Mouse (Mus musculus): ENCODE measurements around the gene Cdk5r1. TPM values are rescaled to one million over a fixed set of nuclear protein-coding genes. Genes with fewer than 3 reads are reported as not detected.
A peak's percentile ranks its signal among the peaks of the same experiment; 100 is the strongest.

The Cdk5r1 gene
- polyA plus RNA-seq, 1 experiment: 3.2 TPM

GRCm38 (mm10) chr11:80478694-80479412, 2.0 kb downstream of the Cdk5r1 start:
- peak overlapping the region; percentile 19 for H3K4me3 ChIP-seq (replicated peaks; ENCODE audit: control insufficient read depth, low read depth, low read length)
- WGBS: 76% methylated on average over 14 of the region's 14 CpGs
- peaks cover 3% of the 10 kb centered on the region for H3K4me1 ChIP-seq (ENCODE audit: control insufficient read depth, insufficient read depth, low read length)
- TF ChIP-seq POLR2A (IDR thresholded peaks at IDR 0.05; ENCODE audit: borderline replicate concordance, control insufficient read depth, low read depth, low read length): no peak
- TF ChIP-seq CTCF (IDR thresholded peaks at IDR 0.05; ENCODE audit: control insufficient read depth, insufficient read depth, low read length): no peak
- H3K27ac ChIP-seq (ENCODE audit: control insufficient read depth, insufficient read depth, low read depth, low read length, poor library complexity): no peak overlapping the region

- H3K4me1 ChIP-seq (ENCODE audit: control insufficient read depth, insufficient read depth, low read length): peaks cover 3% of the 10 kb centered on the region
- H3K4me3 ChIP-seq (replicated peaks; ENCODE audit: control insufficient read depth, low read depth, low read length): no peak overlapping the region
- no peak for TF ChIP-seq CTCF (IDR thresholded peaks at IDR 0.05; ENCODE audit: control insufficient read depth, insufficient read depth, low read length)
- no peak for TF ChIP-seq POLR2A (IDR thresholded peaks at IDR 0.05; ENCODE audit: borderline replicate concordance, control insufficient read depth, low read depth, low read length)
- H3K27ac ChIP-seq (ENCODE audit: control insufficient read depth, insufficient read depth, low read depth, low read length, poor library complexity): no peak overlapping the region
- 15% methylated on average over 5 of the region's 5 CpGs for WGBS
Measured at GRCm38 (mm10) chr11:80479425-80479824, 2.6 kb downstream of the Cdk5r1 start.

DNA sequence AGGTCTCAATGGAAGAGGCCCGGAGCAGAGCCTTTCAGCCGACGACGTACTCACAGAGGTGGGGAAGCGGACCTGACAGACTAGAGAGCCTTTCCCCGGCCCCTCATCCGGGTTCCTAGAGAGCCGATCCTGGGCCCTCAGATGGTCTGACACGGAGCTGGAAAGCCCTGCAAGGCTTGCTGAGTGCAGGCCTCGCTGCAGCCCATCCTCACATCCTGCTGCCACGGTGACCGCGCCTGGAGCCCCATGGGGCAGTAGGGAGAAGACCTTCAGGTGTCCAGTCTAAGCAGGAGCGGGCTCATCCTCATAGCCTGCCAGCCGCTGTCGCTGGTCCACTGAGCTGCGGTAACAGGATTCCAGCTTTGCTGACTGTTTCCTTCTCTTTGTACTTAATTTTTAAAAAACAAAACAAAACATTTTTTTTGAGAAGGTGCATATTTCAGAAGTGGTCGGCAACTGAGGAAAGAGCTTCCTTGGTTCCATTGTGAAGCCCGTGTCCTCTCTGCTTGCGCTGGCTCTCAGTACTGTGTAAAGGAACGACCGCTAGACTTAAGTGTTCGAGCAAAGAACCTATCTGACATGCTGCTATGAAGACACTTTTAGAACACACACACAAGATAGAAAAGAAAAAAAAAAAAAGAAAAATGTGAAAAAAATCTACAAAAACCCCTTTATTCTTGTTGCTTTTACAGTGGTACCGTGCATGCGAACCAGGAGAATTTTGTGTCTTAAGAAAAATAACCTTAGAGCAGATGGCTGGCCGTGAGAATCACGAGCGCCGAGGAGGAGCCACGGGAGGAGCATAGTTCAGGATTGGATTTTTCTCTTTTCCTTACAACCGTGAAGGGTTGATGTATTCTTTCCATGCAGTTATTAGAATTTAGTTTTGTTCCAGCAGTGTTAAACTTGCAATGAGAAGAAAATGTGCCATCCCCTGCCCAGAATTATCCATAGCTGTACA, 3.4 kb downstream of the Cdk5r1 start:
- TF ChIP-seq CTCF (IDR thresholded peaks at IDR 0.05; ENCODE audit: control insufficient read depth, insufficient read depth, low read length) (no peak), POLR2A (IDR thresholded peaks at IDR 0.05; ENCODE audit: borderline replicate concordance, control insufficient read depth, low read depth, low read length) (no peak)
- H3K4me3 ChIP-seq (replicated peaks; ENCODE audit: control insufficient read depth, low read depth, low read length): no peak overlapping the region
- peaks cover 3% of the 10 kb centered on the region for H3K4me1 ChIP-seq (ENCODE audit: control insufficient read depth, insufficient read depth, low read length)
- 80% methylated on average over 31 of the region's 31 CpGs for WGBS
- peak overlapping the region; percentile 13; the same call in 1 of the 2 replicates for H3K27ac ChIP-seq (ENCODE audit: control insufficient read depth, insufficient read depth, low read depth, low read length, poor library complexity)

DNA sequence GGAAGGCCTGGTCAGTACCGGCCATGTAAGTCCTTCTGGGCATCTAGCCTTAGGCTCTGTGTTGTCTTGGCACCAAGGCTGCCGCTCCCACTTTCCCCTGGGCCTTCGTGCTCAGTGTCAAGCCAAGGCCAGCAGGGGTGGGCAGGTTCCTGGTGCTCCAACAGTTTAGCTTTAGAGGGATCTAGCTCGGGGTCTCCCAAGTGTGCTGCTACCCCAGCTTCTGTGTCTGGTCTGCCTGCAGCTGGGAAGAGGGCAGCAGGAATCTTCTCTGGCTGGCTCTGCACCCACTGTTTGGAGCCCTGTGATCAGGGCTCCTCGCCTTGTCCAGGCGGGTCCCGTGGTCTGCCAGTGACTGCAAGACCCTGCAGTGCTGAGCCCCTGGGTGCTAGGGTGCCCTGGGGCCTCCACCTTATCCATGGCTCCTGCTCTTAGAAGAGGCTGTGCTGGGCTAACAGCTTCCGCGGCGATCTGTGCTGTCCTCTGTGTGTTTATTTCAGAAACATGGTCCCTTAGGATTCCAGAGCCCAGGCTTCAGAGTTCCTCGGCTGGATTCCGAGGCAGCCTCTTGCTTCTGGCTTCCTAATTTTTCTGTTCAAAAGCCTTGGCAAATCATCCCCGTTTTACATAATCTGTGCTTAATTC, 4.7 kb downstream of the Cdk5r1 start:
- no peak for TF ChIP-seq CTCF (IDR thresholded peaks at IDR 0.05; ENCODE audit: control insufficient read depth, insufficient read depth, low read length)
- TF ChIP-seq POLR2A (IDR thresholded peaks at IDR 0.05; ENCODE audit: borderline replicate concordance, control insufficient read depth, low read depth, low read length): no peak
- peaks cover 3% of the 10 kb centered on the region for H3K4me1 ChIP-seq (ENCODE audit: control insufficient read depth, insufficient read depth, low read length)
- H3K4me3 ChIP-seq (replicated peaks; ENCODE audit: control insufficient read depth, low read depth, low read length): no peak overlapping the region
- no peak overlapping the region for H3K27ac ChIP-seq (ENCODE audit: control insufficient read depth, insufficient read depth, low read depth, low read length, poor library complexity)
- 90% methylated on average over 13 of the region's 13 CpGs for whole genome bisulfite sequencing

DNA sequence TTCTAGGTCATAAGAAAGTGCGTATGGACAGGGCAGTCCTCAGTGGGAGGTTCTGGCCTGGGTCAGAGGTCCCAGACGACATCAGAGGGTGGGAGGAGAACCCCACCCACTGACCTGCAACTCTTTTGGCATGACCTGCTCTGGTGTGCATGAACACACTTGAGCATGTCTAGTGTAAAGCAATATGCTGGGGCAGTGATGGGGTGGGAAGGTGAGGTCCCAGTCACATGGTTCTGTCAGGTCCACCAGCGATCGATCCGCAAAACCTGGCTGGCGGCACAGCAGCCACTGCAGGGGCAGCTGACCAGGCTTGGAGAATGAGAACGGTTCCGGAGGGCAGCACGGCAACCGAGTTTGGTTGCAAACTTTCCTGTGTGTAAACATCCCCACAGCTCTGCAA, 5.5 kb downstream of the Cdk5r1 start:
- WGBS: 90% methylated on average over 10 of the region's 10 CpGs
- Histone ChIP-seq H3K27ac (ENCODE audit: control insufficient read depth, insufficient read depth, low read depth, low read length, poor library complexity) (no peak overlapping the region; the same call in 1 of the 2 replicates), H3K4me3 (replicated peaks; ENCODE audit: control insufficient read depth, low read depth, low read length) (no peak overlapping the region), H3K4me1 (ENCODE audit: control insufficient read depth, insufficient read depth, low read length) (peaks cover 3% of the 10 kb centered on the region)
- no peak for TF ChIP-seq CTCF (IDR thresholded peaks at IDR 0.05; ENCODE audit: control insufficient read depth, insufficient read depth, low read length)
- no peak for TF ChIP-seq POLR2A (IDR thresholded peaks at IDR 0.05; ENCODE audit: borderline replicate concordance, control insufficient read depth, low read depth, low read length)

DNA sequence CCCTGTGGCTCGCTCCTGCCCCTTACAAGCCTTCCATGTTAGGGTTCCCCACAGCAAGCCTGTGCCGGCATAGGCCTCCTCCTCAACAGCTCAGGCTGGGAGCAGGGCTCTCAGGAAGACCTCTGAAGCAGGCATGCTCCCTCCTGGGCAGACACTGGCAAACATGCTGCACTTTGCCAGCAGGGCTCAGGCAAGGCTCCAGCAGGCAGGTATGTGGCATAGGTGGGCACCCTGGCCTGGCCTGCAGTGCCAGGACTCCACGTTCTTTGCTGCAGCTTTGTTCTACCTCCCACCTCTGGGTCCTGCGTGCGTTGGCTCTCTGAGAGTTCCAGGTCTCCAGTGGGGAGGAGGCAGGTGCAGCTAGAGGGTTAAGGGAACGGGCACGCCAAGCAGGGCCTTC, 6.1 kb downstream of the Cdk5r1 start:
- Histone ChIP-seq H3K4me1 (ENCODE audit: control insufficient read depth, insufficient read depth, low read length) (peaks cover 3% of the 10 kb centered on the region), H3K4me3 (replicated peaks; ENCODE audit: control insufficient read depth, low read depth, low read length) (no peak overlapping the region), H3K27ac (ENCODE audit: control insufficient read depth, insufficient read depth, low read depth, low read length, poor library complexity) (no peak overlapping the region; the same call in 1 of the 2 replicates)
- TF ChIP-seq POLR2A (IDR thresholded peaks at IDR 0.05; ENCODE audit: borderline replicate concordance, control insufficient read depth, low read depth, low read length): no peak
- TF ChIP-seq CTCF (IDR thresholded peaks at IDR 0.05; ENCODE audit: control insufficient read depth, insufficient read depth, low read length): no peak
- WGBS: 91% methylated on average over 7 of the region's 7 CpGs

GRCm38 (mm10) chr11:80483536-80484067, 6.8 kb downstream of the Cdk5r1 start:
- H3K4me1 ChIP-seq (ENCODE audit: control insufficient read depth, insufficient read depth, low read length): peaks cover under 1% of the 10 kb centered on the region
- no peak overlapping the region for H3K27ac ChIP-seq (ENCODE audit: control insufficient read depth, insufficient read depth, low read depth, low read length, poor library complexity)
- 73% methylated on average over 6 of the region's 6 CpGs for WGBS
- H3K4me3 ChIP-seq (replicated peaks; ENCODE audit: control insufficient read depth, low read depth, low read length): no peak overlapping the region
- TF ChIP-seq CTCF (IDR thresholded peaks at IDR 0.05; ENCODE audit: control insufficient read depth, insufficient read depth, low read length): no peak
- TF ChIP-seq POLR2A (IDR thresholded peaks at IDR 0.05; ENCODE audit: borderline replicate concordance, control insufficient read depth, low read depth, low read length): no peak

Data from bone marrow, adult 2 months (tissue).